Mouse (Mus musculus) layer of hippocampus, adult 2 months (tissue): Measurements from ENCODE around the gene 1810010H24Rik. TPM values are rescaled to one million over a fixed set of nuclear protein-coding genes. Genes with fewer than 3 reads are reported as not detected.
A peak's percentile ranks its signal among the peaks of the same experiment; 100 is the strongest.
"Not testable (repeated sequence)": the region's sequence is repeated elsewhere in the genome, so short reads cannot be mapped to it uniquely, and the experiment has no call there.

Source experiments
- DNase-seq, 2 experiments: peaks; one replicate each; pipeline ENCODE4 v3.0.0; 2022; ENCODE audit warnings: low spot score in 2 of 2
- H3K27ac ChIP-seq: fragments of 200-600 bp; 2 replicates; pipeline ENCODE4 v1.8.1; 2022
- H3K4me3 ChIP-seq: fragments of 200-600 bp; 2 replicates; pipeline ENCODE4 v1.8.1; 2022; ENCODE audit warnings: mild to moderate bottlenecking
- CTCF ChIP-seq: fragments of 200-600 bp; conservative IDR thresholded peaks from 2 replicates; pipeline ENCODE4 v1.8.1; 2022; ENCODE audit warnings: antibody characterized with exemption, mild to moderate bottlenecking, moderate library complexity
- total RNA-seq, 2 experiments: library from RNA; stranded (reverse); gene quantifications; 2 replicates each; pipeline ENCODE4 v1.2.3; 2021

1810010H24Rik gene
- total RNA-seq, 2 experiments from 2014 or later: 3.1 to 3.5 TPM

GRCm38 (mm10) chr11:107034085-107034810 is 8.8 kb downstream of the 1810010H24Rik start:
- no peak for DNase-seq
- no peak overlapping the region for H3K4me3 ChIP-seq

GRCm38 (mm10) chr11:107039417-107039816 is 13.9 kb downstream of the 1810010H24Rik start:
- TF ChIP-seq CTCF: no peak
- H3K4me3 ChIP-seq: no peak overlapping the region
- no peak for DNase-seq
- no peak overlapping the region for H3K27ac ChIP-seq

More at GRCm38 (mm10) chr11:107034085-107034810, 8.8 kb downstream of the 1810010H24Rik start:
- no peak for TF ChIP-seq CTCF
- no peak overlapping the region for H3K27ac ChIP-seq

GRCm38 (mm10) chr11:107041396-107041795 is 15.9 kb downstream of the 1810010H24Rik start:
- TF ChIP-seq CTCF: no peak
- Histone ChIP-seq H3K4me3 (no peak overlapping the region), H3K27ac (no peak overlapping the region)
- DNase-seq: no peak

- no peak for DNase-seq
- Histone ChIP-seq H3K4me3 (no peak overlapping the region), H3K27ac (no peak overlapping the region)
- TF ChIP-seq CTCF: no peak
These were observed 17.9 kb downstream of the 1810010H24Rik start for GRCm38 (mm10) chr11:107043361-107043760.

GRCm38 (mm10) chr11:107044321-107044720 is 18.8 kb downstream of the 1810010H24Rik start:
- peak; percentile 89 for TF ChIP-seq CTCF
- no peak overlapping the region for H3K4me3 ChIP-seq
- DNase-seq: peak; percentile 68 to 75
- H3K27ac ChIP-seq: peak overlapping the region; percentile 24; the same call in 1 of the 2 replicates

GRCm38 (mm10) chr11:107045546-107045945 is 20.1 kb downstream of the 1810010H24Rik start:
- TF ChIP-seq CTCF: no peak
- DNase-seq: no peak
- peak overlapping the region; percentile 24; the same call in 1 of the 2 replicates for H3K27ac ChIP-seq
- no peak overlapping the region for H3K4me3 ChIP-seq

- Histone ChIP-seq H3K4me3 (no peak overlapping the region), H3K27ac (peak overlapping the region; percentile 51; the same call in 1 of the 2 replicates)
- TF ChIP-seq CTCF: peak; percentile 50
- DNase-seq: no peak
These were observed 21.5 kb downstream of the 1810010H24Rik start for GRCm38 (mm10) chr11:107046766-107047620.

- no peak for DNase-seq
- Histone ChIP-seq H3K4me3 (no peak overlapping the region), H3K27ac (no peak overlapping the region)
- TF ChIP-seq CTCF: no peak
These were observed 29.4 kb downstream of the 1810010H24Rik start for GRCm38 (mm10) chr11:107054870-107055269.

- H3K4me3 ChIP-seq: no peak overlapping the region
- no peak overlapping the region for H3K27ac ChIP-seq
- DNase-seq: no peak
- peak; percentile 40 for TF ChIP-seq CTCF
These were observed 31.9 kb downstream of the 1810010H24Rik start for GRCm38 (mm10) chr11:107057391-107057790.

- DNase-seq, H3K4me3 ChIP-seq, H3K27ac ChIP-seq: not testable (repeated sequence)
These were observed 34.2 kb downstream of the 1810010H24Rik start for GRCm38 (mm10) chr11:107059634-107060033.

GRCm38 (mm10) chr11:107060941-107061340 is 35.5 kb downstream of the 1810010H24Rik start:
- no peak for TF ChIP-seq CTCF
- H3K27ac ChIP-seq: peak overlapping the region; percentile 15; the same call in 1 of the 2 replicates
- DNase-seq: peak; percentile 35 to 55
- no peak overlapping the region for H3K4me3 ChIP-seq

GRCm38 (mm10) chr11:107063067-107063466 is 37.6 kb downstream of the 1810010H24Rik start:
- no peak for DNase-seq
- no peak overlapping the region for H3K4me3 ChIP-seq
- no peak overlapping the region for H3K27ac ChIP-seq
- TF ChIP-seq CTCF: no peak

- H3K4me3 ChIP-seq: no peak overlapping the region
- no peak for TF ChIP-seq CTCF
- H3K27ac ChIP-seq: no peak overlapping the region
- DNase-seq: no peak
These were observed 39.1 kb downstream of the 1810010H24Rik start for GRCm38 (mm10) chr11:107064590-107064989.
